Mouse (Mus musculus): ENCODE measurements around the gene Gldn.

DNA sequence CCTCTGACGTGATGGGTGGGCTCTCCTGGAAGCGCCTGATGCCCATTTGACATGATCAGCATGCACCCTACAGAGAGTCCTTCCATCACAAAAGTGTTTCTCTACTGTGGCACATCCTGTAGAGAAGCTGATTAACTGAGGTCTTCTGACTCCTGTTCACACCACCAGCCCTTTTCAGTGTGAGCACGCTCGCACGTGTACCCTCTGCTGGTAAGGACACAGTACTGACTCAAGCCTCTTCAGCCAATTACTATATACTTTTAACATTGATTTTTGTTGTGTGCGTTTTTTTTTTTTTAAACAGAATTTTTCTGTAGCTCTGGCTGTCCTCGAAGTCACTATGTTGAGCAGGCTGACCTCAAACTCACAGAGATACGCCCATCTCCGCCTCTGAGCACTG is 30.1 kb downstream of the Gldn start:
- TF ChIP-seq CTCF (IDR thresholded peaks at IDR 0.05; ENCODE audit: low read depth, low read length), result no peak
- no peak for TF ChIP-seq GATA1 (IDR thresholded peaks at IDR 0.05; ENCODE audit: borderline replicate concordance, low read length)

All from G1E (cell line).